Mouse (Mus musculus): ENCODE results near the gene Aff1.

DNA sequence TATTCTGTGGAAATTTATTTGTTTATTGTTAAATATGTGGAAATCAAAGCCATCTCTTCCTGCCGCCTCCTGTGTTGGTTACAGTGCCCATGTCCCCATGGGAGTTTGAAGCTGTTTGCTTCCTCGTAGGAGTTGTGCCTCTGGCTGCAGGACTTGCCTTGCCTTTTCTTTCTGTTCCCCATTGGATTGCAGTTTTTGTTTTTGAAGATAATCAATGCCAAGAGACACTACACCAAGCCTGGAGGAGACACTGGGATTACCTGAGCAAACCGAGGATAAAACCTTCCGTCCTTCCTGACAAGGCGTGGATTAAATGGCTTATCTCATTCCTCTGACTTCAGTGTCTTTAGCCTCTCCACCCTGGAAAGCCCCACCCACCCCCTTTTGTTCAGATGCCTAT, 107.8 kb downstream of the Aff1 start:
- TF ChIP-seq GATA1 (IDR thresholded peaks at IDR 0.05; ENCODE audit: borderline replicate concordance, low read length) (no peak), POLR2AphosphoS5 (IDR thresholded peaks at IDR 0.05; ENCODE audit: insufficient replicate concordance, low read depth, low read length) (no peak), CTCF (IDR thresholded peaks at IDR 0.05; ENCODE audit: low read depth, low read length) (no peak), TAL1 (conservative IDR thresholded peaks at IDR 0.05; ENCODE audit: low read depth, low read length) (no peak), GATA2 (IDR thresholded peaks at IDR 0.05; ENCODE audit: borderline replicate concordance, low read depth, low read length) (no peak)
